14 mouse cellular contexts compared by ENCODE assay signal in the genomic region with DNA sequence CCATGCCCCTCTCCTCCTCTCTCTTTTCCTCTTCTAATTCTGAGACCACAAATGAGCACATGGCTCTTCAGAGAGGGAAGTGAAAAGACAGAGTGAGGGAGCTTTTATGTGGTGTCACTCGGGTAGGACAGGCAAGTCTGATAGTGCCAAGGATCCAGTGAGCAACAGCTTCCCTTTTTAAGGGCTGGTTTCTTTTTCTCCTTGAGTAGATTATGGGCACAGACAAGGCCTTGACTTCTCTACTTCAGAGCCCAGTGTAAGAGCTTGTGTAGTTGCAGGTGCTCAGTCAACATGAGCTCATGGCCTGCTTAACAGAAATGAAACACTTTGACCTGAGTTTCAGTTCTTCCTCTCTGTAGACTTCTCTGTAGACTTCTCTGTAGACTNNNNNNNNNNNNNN. TPM values are rescaled to one million over a fixed set of nuclear protein-coding genes. Genes with fewer than 3 reads are reported as not detected.
DNase-seq lines count a peak whose midpoint lies in the region.
"Had no signal": no experiment of that assay in that cellular context is flagged by ENCODE, and none has a peak within 500 bp of the region (broad histone marks: within the 10 kb centered on the region; RNA-seq: fewer than 3 reads in every experiment).

No protein-coding gene starts in this region.

- peaks cover 32% of the 10 kb centered on the region for H3K4me1 ChIP-seq in megakaryocyte, embryonic 14.5 days
- H3K4me1 ChIP-seq: heart, embryonic 13.5 days had no signal

- H3K4me3 ChIP-seq in megakaryocyte, embryonic 14.5 days (replicated peaks): peak overlapping the region; percentile 7
- H3K4me3 ChIP-seq: heart, embryonic 13.5 days had no signal

- H3K27me3 ChIP-seq in megakaryocyte, embryonic 14.5 days (replicated peaks): no peaks in the 10 kb centered on the region
- H3K27me3 ChIP-seq: heart, embryonic 13.5 days had no signal

- H3K9me3 ChIP-seq in megakaryocyte, embryonic 14.5 days: peaks cover 6% of the 10 kb centered on the region; the same call in 1 of the 2 replicates
- H3K9me3 ChIP-seq: heart, embryonic 13.5 days had no signal

- no peaks in the 10 kb centered on the region for H3K36me3 ChIP-seq in megakaryocyte, embryonic 14.5 days (replicated peaks; ENCODE audit: low read length)
- H3K36me3 ChIP-seq: heart, embryonic 13.5 days had no signal

- peak; percentile 17 for DNase-seq in lung, postnatal 25 days (ENCODE audit: low spot score)
- DNase-seq in lung, postnatal 4 days: no peak
- peak; percentile 45 for DNase-seq in T-cell, adult 2 months (ENCODE audit: low spot score)
- peak; percentile 49 for DNase-seq in thymus, postnatal 14 days
- DNase-seq in kidney, postnatal 36 days: no peak
- no peak for DNase-seq in right cerebral cortex, postnatal 36 days (ENCODE audit: low spot score in 2 of 2)
- DNase-seq: adrenal gland, postnatal 36 days; cerebellum, postnatal 25 days; kidney, adult 8-10 months; lung, adult 18-20 months had no signal

RNA-seq across cellular contexts. Expression of a gene that starts 5.5 kb away (rescaled TPM):
- polyA plus RNA-seq in megakaryocyte, embryonic 14.5 days (2012; ENCODE audit: insufficient read depth, low replicate concordance): not detected in 2 replicates
- polyA plus RNA-seq: stomach, postnatal 0 days had no signal

RNA-seq across cellular contexts. Expression of a gene that starts 11.1 kb away (rescaled TPM):
- polyA plus RNA-seq in megakaryocyte, embryonic 14.5 days (2012; ENCODE audit: insufficient read depth, low replicate concordance): not detected in 2 replicates
- polyA plus RNA-seq: heart, embryonic 13.5 days; midbrain, embryonic 16.5 days; stomach, postnatal 0 days had no signal

RNA-seq across cellular contexts. Expression of a gene that starts 33.2 kb away (rescaled TPM):
- 21.6 and 123 TPM in 2 replicates for polyA plus RNA-seq in megakaryocyte, embryonic 14.5 days (2012; ENCODE audit: insufficient read depth, low replicate concordance)

Comparison
In these comparisons a context has a peak if more than half of its experiments do, and no peak if none do; other contexts are left out.
1. DNase-seq: peak in lung, postnatal 25 days (single experiment), T-cell, adult 2 months (single experiment) and thymus, postnatal 14 days (single experiment); none in lung, postnatal 4 days (0 of 2), kidney, postnatal 36 days (0 of 2) and right cerebral cortex, postnatal 36 days (0 of 2).